Mouse (Mus musculus) ES-Bruce4 (cell line): ENCODE data around the gene Leo1.

Source experiments
- CTCF ChIP-seq: IDR thresholded peaks from one replicate; pipeline ENCODE4 v1.8.1; 2011; ENCODE audit warnings: low read depth, low read length
- EP300 ChIP-seq: IDR thresholded peaks from 2 replicates; pipeline ENCODE4 v1.6.1; 2011; ENCODE audit warnings: low read depth, low read length; ENCODE audit not compliant: insufficient read depth

DNA sequence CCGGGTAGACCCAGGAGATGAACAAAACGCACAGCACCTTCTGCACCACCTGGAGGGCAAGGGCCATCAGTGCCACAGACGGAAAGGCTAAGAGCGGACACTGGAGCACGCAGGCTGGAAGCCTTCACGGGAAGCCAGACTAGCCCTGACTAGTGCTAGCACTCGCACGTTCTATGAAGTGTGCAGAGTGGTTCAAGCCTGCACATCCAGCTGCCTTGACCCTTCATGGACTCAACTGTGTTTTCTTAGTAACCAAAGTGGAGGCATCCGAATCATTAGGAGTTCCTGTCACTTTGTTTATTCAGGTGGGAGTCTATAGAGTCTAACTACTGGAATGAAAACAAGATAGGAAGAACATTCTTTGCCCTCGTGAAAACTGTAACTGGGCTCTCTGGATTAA is 54.6 kb downstream of the Leo1 start:
- TF ChIP-seq CTCF (no peak), EP300 (no peak)
